Mouse (Mus musculus) embryonic facial prominence, embryonic 15.5 days (tissue): ENCODE measurements around the gene Oxct2b. TPM values are rescaled to one million over a fixed set of nuclear protein-coding genes. Genes with fewer than 3 reads are reported as not detected.
"Not testable (repeated sequence)": the region's sequence is repeated elsewhere in the genome, so short reads cannot be mapped to it uniquely, and the experiment has no call there.

ENCODE experiments used
- ATAC-seq: fragments of 200-750 bp; cut with Nextera tagmentation; 2 replicates; pipeline ENCODE4 v1.8.0; 2017; ENCODE audit warnings: low read depth, moderate TSS enrichment; ENCODE audit not compliant: insufficient number of reproducible peaks, low FRiP score, low TSS enrichment
- H3K27ac ChIP-seq: fragments of 300-500 bp; sonication (generic); replicated peaks from 2 replicates; pipeline ENCODE4 v1.5.1; 2015; ENCODE audit warnings: mild to moderate bottlenecking, inconsistent platforms
- H3K27me3 ChIP-seq: fragments of 300-500 bp; sonication (generic); 2 replicates; pipeline ENCODE4 v1.6.1; 2015; ENCODE audit warnings: inconsistent platforms
- H3K36me3 ChIP-seq: fragments of 300-500 bp; sonication (generic); 2 replicates; pipeline ENCODE4 v1.6.1; 2015; ENCODE audit warnings: mild to moderate bottlenecking, inconsistent platforms
- H3K4me1 ChIP-seq: fragments of 300-500 bp; sonication (generic); 2 replicates; pipeline ENCODE4 v1.6.1; 2015; ENCODE audit warnings: inconsistent platforms
- H3K4me2 ChIP-seq: fragments of 300-500 bp; sonication (generic); replicated peaks from 2 replicates; pipeline ENCODE4 v1.6.1; 2015; ENCODE audit warnings: mild to moderate bottlenecking, inconsistent platforms
- H3K4me3 ChIP-seq: fragments of 300-500 bp; sonication (generic); replicated peaks from 2 replicates; pipeline ENCODE4 v1.5.1; 2015; ENCODE audit warnings: mild to moderate bottlenecking, inconsistent platforms
- H3K9ac ChIP-seq: fragments of 300-500 bp; sonication (generic); 2 replicates; pipeline ENCODE4 v1.6.1; 2015; ENCODE audit warnings: inconsistent platforms
- H3K9me3 ChIP-seq: fragments of 300-500 bp; sonication (generic); replicated peaks from 2 replicates; pipeline ENCODE4 v1.6.1; 2016; ENCODE audit warnings: inconsistent platforms
- WGBS: fragments of 180-500 bp; shearing (Covaris S2); methylation state at CpG from one replicate; pipeline ENCODE4 v1.1.7; 2015; 5-methylcytosine and 5-hydroxymethylcytosine counted together
- polyA plus RNA-seq: library from polyadenylated mRNA; unstranded; fragments of >200 nt; fragmentation: Nextera tagmentation; extraction: Ambion mirVana; gene quantifications from 2 replicates; pipeline ENCODE4 v1.2.1, GENCODE M21; 2015

The Oxct2b gene
- polyA plus RNA-seq, 1 experiment from 2014 or later = 0.13 TPM

GRCm38 (mm10) chr4:123155840-123156239 is 39.8 kb downstream of the Oxct2b start:
- no peak for ATAC-seq
- no peaks in the 10 kb centered on the region for H3K9me3 ChIP-seq
- H3K27me3 ChIP-seq = no peaks in the 10 kb centered on the region; the same call in 1 of the 2 replicates
- H3K4me2 ChIP-seq = no peak overlapping the region
- no peaks in the 10 kb centered on the region for H3K36me3 ChIP-seq
- no peaks in the 10 kb centered on the region for H3K4me1 ChIP-seq
- H3K9ac ChIP-seq = no peak overlapping the region
- H3K27ac ChIP-seq = no peak overlapping the region
- H3K4me3 ChIP-seq = no peak overlapping the region

GRCm38 (mm10) chr4:123160571-123160970 is 44.5 kb downstream of the Oxct2b start:
- WGBS = 75% methylated on average over 6 of the region's 6 CpGs
- Histone ChIP-seq H3K36me3 (no peaks in the 10 kb centered on the region), H3K4me2 (no peak overlapping the region), H3K27me3 (0 out of 2 replicates have a peak, but pooled peaks cover 6% of the 10 kb centered on the region), H3K9me3 (no peaks in the 10 kb centered on the region), H3K4me1 (0 out of 2 replicates have a peak, but pooled peaks cover 3% of the 10 kb centered on the region), H3K4me3 (no peak overlapping the region), H3K9ac (no peak overlapping the region), H3K27ac (no peak overlapping the region)
- no peak for ATAC-seq

GRCm38 (mm10) chr4:123161251-123161650 is 45.2 kb downstream of the Oxct2b start:
- not testable (repeated sequence) for H3K4me2 ChIP-seq, ATAC-seq

GRCm38 (mm10) chr4:123162305-123162917 is 46.3 kb downstream of the Oxct2b start:
- Histone ChIP-seq H3K4me3 (no peak overlapping the region), H3K27me3 (0 out of 2 replicates have a peak, but pooled peaks cover 6% of the 10 kb centered on the region), H3K27ac (no peak overlapping the region), H3K36me3 (no peaks in the 10 kb centered on the region), H3K9ac (no peak overlapping the region), H3K4me1 (0 out of 2 replicates have a peak, but pooled peaks cover 3% of the 10 kb centered on the region), H3K9me3 (no peaks in the 10 kb centered on the region), H3K4me2 (0 out of 2 replicates have a peak overlapping the region, but pooled peaks have one; percentile 8)
- WGBS = 15% methylated on average over 15 of the region's 15 CpGs
- ATAC-seq = no peak

More at GRCm38 (mm10) chr4:123161251-123161650, 45.2 kb downstream of the Oxct2b start:
- 82% methylated on average over 3 of the region's 3 CpGs for WGBS
- H3K27me3 ChIP-seq, H3K4me3 ChIP-seq, H3K4me1 ChIP-seq, H3K27ac ChIP-seq, H3K9ac ChIP-seq, H3K36me3 ChIP-seq, H3K9me3 ChIP-seq: not testable (repeated sequence)

GRCm38 (mm10) chr4:123164157-123164556 is 48.1 kb downstream of the Oxct2b start:
- Histone ChIP-seq H3K27me3 (0 out of 2 replicates have a peak, but pooled peaks cover 6% of the 10 kb centered on the region), H3K9ac (no peak overlapping the region), H3K4me1 (0 out of 2 replicates have a peak, but pooled peaks cover 3% of the 10 kb centered on the region), H3K4me2 (no peak overlapping the region), H3K9me3 (no peaks in the 10 kb centered on the region), H3K27ac (no peak overlapping the region), H3K36me3 (no peaks in the 10 kb centered on the region), H3K4me3 (no peak overlapping the region)
- no peak for ATAC-seq
- WGBS = 93% methylated on average over 15 of the region's 15 CpGs

Other genes with a start within 250 kb of the Oxct2b start
- gene Cap1, start 230.2 kb upstream of the Oxct2b start, polyA plus RNA-seq = 71.0 and 74.5 TPM in 2 replicates
- gene Mfsd2a, start 155.1 kb upstream of the Oxct2b start, polyA plus RNA-seq = 10.5 and 11.4 TPM in 2 replicates
- 38.9 and 49.5 TPM in 2 replicates for gene Mycl, start 120.6 kb upstream of the Oxct2b start, polyA plus RNA-seq
- gene Trit1, start 99.7 kb upstream of the Oxct2b start, polyA plus RNA-seq = 21.6 and 23.4 TPM in 2 replicates
- gene Bmp8b, start 11.1 kb upstream of the Oxct2b start, polyA plus RNA-seq = 1.2 and 1.7 TPM in 2 replicates
- 92.8 and 93.7 TPM in 2 replicates for gene Ppie, start 23.7 kb downstream of the Oxct2b start, polyA plus RNA-seq
- gene Hpcal4, start 67.0 kb downstream of the Oxct2b start, polyA plus RNA-seq = 0.28 and 0.54 TPM in 2 replicates
- gene Nt5c1a, start 85.2 kb downstream of the Oxct2b start, polyA plus RNA-seq = not detected in 2 replicates
- 15.6 and 16.8 TPM in 2 replicates for gene Heyl, start 117.3 kb downstream of the Oxct2b start, polyA plus RNA-seq
- 37.5 and 45.0 TPM in 2 replicates for gene Pabpc4, start 146.1 kb downstream of the Oxct2b start, polyA plus RNA-seq
- gene Oxct2a, start 207.4 kb downstream of the Oxct2b start, polyA plus RNA-seq = 0.14 and 0.21 TPM in 2 replicates
- gene Bmp8a, start 227.0 kb downstream of the Oxct2b start, polyA plus RNA-seq = 5.8 and 5.9 TPM in 2 replicates